Mouse (Mus musculus) monocyte, adult 5-6 weeks (primary cell): ENCODE data around the gene Itgb1bp1. TPM values are rescaled to one million over a fixed set of nuclear protein-coding genes. Genes with fewer than 3 reads are reported as not detected.

Source experiments
- ATAC-seq: fragments of 153-309, 156-312 bp; replicated peaks from 2 replicates; pipeline ENCODE4 v1.8.0; 2017; ENCODE audit warnings: mild to moderate bottlenecking; ENCODE audit not compliant: low TSS enrichment, insufficient number of reproducible peaks, severe bottlenecking, poor library complexity, low FRiP score
- total RNA-seq: library from RNA; stranded (forward); fragments of 200-1000, 200-491, 200-594 nt; gene quantifications from 3 replicates; pipeline ENCODE4 v1.2.3, GENCODE M21; 2017

Itgb1bp1 gene
- total RNA-seq, 1 experiment from 2014 or later, result 25.2 TPM

DNA sequence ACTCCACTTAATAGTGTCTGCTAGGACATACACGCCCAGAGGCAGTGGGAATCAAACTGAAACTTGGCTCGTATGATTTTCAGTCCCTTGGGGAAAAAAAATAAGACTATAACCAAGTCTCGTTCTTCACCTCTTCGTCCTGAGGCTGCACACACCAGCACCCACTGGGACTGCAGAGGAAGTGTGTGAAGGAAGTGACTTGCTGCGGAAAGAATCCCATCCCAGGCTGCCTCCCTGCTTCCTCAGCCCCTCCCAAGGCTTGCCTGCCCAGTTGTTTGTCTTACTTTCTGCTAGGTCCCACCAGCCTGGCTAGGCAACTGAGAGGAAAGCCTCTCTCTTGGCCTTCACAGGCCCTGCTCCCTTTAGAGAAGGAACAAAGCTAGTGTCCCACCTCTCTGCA, 21.8 kb downstream of the Itgb1bp1 start:
- no peak for ATAC-seq

DNA sequence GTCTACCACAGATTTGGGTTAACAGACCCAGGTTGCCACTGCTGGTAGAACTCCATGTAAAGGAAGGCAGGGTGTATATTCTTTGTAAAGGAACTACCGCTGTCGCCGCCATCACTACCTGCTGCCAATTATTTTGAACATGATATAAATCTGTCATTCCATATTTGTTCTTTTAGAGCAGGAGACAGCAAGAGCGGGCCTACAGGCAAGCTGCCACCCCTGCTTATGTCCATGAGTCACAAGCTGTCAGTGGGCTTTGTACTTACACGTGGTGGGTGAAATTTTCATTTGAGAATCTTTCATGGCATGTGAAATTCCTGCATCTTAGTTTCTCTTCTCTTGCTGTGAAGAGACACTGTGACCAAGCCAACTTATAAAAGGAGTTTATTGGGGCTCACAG, 22.8 kb downstream of the Itgb1bp1 start:
- ATAC-seq, result no peak

DNA sequence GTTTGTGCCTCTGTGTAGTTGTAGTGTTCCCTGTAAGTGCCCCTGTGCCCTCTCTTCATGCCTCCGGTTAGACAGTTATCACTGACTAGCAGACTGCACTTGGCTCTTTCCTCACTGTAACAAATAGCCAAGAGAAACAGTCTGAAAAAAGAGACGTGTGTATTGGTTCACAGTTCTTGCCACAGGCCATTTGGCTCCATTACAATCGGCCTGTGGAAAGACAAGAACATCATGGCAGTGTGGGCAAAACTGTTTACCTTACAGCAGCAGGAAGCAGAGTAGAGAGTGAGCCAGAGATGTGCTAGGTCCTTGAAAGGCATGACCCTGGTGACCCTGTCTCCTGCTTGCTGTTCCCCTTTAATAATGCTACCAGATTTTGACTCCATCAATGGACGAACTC, 24.6 kb downstream of the Itgb1bp1 start:
- ATAC-seq, result no peak

DNA sequence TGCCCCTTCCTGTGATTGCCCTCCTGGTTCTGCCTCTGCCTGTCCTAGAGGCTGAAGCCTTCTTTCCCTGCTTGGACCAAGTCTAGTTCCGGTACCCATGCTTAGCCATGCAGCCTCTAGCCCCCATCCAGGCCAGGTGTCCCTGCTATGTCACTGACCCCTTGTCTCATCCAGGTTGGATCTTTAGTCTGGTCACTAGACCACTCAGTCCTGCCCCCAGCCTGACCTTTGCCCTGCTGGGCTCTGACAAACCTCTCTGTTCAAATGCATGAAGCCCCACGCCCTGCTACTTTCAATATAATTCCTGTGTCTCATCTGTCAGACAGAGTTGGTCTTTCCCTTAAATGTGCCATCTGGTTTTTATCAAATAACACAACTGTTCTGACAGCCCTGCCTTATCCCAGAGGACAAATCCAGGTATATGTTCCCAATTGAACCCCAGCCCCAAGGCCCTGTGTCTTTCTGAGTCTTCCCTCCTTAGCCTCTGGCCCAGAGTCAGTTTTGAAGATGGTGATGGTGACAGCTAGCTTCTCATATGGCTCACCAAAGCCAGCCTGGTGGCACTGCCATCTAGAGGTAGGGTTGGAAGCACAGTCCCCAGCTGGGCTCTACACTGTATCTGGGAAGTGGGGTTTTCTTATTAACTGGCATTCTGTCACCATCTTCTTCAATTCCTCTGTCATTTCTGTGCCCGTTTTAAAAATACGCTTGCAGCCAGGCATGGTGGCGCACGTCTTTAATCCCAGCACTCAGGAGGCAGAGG, 25.4 kb downstream of the Itgb1bp1 start:
- ATAC-seq, result no peak

DNA sequence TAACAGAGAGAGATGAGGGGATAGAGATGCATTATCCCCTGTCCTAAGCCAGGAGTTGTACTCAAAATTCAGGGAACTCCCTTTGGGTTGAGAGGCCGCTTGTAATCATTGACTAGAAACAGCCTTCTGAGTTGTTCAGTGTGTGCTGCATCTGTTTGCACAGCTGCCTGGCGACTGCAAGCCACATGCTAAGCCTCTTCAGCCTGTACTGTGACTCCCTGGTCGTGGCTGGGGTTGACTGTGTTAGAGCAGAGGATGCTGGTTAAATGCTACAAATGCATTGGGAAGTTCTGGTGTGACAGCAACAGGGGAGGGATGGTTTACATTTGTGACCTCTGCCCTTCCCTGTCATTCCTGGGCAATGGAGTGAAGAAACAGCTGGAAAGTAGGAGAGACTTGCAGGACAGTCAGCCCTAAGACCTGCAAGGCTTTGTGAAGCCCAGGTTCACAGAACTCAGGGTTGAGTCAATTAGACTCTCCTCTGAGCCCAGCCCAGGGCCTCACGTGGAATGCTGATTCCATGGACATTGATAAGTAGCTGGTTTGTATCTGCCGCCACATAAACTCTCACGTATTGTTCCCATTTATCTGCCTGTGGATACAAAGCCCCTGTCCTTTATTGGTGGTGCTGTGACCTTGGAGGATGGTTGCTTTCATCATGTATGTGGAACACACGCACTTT, 38.2 kb downstream of the Itgb1bp1 start:
- no peak for ATAC-seq

DNA sequence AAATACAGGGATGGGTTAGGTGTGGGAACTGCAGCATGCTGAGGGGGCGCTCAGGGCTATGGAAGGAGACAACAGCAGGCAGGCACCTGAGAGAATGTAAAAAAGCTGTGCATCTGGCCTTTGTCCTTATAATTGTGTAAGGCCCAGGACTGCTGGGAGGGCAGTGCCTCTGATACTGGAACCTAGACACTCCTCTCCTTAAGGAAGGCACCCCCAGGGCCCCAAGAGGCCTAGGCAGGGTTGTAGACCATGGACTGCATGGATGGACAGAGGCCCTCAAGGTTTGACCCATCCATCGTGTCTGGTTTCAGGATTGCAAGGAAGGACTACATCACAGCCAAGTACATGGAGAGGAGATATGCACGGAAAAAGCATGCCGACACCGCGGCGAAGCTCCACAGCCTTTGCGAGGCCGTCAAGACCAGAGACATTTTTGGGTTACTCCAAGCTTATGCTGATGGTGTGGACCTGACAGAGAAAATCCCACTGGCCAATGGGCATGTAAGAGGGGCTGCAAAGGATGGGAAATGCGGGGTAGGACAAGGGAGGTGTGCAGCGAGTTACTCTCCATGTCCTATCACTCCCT, 41.6 kb downstream of the Itgb1bp1 start:
- no peak for ATAC-seq

DNA sequence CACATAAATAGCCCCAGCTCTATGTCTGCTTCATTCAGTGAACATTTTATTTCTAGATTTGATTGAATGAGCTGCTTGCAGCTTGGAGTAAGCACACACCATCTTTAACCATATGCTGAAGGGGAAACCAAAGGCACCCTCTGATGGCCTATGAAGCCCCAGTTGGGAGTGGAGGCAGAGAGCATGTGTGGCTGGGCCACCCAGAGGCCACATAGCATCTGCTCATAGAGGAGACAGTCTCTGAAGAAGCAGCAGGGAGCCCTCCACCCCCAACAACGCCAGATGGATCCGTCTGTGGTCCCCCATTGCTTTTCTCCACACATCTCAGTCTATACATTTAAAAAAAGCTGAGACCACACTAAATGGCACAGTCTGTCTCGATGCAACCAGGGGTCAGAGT, 44.1 kb downstream of the Itgb1bp1 start:
- no peak for ATAC-seq

DNA sequence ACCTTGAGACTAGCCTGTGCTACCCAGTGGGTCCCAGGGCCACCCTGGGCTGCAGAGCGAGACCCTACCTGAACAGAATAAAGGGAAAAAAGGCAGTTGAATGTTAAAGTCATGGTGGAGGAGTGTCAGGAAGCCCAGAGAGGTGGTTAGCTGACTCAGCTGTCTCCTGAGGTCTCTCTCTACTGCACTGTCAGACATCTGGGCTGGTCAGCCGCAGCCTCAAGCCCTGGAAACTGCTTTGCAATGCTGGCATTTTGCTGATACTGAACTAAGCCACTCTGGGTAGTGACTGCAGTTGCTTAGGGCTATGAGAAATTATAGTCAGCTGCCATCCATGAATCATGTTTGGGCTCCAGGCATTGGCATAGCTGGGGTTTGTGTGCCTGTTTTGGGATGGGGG, 51.5 kb downstream of the Itgb1bp1 start:
- no peak for ATAC-seq

DNA sequence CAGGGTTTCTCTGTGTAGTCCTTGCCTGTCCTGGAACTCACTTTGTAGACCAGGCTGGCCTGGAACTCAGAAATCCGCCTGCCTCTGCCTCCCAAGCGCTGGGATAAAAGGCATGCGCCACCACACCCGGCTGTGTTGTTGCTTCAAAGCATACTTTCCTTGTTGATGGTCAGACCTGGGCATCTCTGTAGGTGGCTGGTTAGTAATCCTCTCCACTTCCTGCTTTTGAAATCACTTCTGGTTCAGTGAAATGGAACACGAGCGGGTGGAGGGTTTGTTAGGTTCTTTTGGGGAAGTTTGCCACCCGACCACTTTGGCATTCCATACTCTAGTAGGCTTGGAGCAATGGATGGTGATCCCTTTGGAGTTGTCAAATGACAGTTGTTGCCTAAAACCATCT, 52.4 kb downstream of the Itgb1bp1 start:
- ATAC-seq, result no peak

DNA sequence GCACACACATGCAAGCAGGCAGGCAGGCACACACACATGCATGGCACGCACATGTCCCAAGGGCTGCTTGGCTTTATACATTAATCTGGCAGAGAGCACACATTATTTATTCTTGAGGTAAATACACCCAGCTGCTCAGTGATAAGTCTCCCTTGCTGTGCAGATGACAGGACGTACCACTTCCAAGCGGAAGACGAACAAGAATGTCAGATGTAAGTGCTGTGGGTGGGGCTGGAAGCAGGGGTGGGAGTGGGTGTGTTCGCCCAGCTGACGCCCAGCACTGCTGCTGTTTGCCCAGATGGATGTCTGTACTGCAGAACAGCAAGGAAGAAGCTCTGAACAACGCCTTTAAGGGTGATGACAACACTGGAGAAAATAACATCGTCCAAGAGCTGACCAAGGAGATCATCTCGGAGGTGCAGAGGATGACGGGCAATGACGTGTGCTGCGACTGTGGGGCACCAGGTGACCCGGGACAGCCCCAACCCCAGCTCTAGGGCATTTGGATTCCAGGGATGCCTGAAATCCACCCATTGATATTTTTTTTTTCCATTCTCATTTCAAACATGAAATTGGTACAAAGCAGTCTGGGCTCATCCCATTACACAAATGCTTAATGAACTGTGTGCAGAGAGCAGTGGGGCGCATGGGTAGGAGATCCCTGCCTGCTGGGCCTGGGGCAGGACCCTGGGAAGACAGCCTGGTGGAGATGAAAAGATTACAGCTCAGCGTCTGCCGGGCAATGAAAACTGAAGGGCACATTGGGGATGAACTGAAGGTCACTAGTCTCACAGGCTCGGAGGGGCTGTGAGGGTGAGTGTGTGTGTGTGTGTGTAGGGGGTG, 56.8 kb downstream of the Itgb1bp1 start:
- no peak for ATAC-seq

DNA sequence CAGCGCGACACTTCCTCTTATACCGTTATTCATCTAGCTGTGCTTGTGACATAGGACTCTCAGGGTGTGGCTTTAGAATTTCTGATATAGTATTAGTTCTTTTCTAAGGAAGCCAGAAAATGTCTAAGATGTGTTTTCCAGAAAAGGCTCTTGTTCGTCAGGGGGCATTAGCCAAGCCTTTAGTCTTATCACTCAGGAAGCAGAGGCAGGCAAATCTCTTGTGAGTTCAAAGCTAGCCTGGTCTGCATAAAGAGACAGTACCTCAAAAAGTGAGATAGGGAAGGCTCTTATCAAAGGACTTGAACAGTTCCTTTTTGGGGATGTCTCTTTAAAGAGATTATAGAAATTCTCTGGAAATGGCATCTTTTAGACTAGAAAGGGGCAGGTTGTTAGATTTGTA, 57.4 kb downstream of the Itgb1bp1 start:
- ATAC-seq, result no peak

DNA sequence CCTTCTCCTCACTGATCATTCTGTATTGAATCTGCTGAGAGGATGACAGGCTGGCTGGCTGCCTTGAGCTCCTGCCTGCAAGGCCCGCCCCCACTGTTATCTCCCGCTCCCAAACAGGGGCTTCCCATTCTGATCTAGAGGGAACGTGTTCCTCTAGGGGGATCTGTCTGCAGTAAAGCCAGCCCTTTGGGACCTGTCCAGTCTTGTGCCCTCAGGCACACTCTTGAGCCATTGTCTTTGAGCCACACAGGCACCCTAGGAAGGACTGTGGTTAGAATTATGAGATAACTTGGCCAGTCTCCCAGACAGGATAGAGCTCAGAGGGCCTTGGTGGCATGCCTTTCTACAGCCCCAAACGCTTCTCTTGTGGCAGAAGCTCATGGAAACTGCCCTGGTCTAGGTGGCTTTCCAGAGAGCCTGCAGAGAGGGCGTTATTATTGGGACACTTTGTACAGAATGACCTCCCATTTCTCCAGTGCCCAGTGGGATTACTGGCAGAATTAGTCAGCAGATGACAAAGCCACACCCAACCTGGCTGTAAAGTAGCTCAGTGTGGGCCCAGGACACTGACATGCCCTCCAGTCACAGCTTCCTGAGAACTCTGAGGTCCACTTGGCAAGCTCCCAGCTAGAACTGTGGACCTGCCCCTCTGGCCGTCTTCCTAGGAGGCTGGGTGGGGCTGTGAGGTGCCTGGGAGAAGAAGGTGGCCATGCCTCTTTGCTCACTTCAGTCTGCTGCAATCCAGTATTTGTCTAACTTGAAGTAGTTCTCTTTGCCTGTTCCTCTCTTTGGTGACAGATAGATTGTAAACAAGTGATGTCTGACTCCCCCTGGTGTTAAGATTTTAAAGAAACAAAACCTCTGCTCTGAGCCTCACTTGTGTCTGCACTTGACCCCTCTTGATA, 58.8 kb downstream of the Itgb1bp1 start:
- ATAC-seq, result 0 out of 2 replicates have a peak, but pooled peaks have one; percentile 23

DNA sequence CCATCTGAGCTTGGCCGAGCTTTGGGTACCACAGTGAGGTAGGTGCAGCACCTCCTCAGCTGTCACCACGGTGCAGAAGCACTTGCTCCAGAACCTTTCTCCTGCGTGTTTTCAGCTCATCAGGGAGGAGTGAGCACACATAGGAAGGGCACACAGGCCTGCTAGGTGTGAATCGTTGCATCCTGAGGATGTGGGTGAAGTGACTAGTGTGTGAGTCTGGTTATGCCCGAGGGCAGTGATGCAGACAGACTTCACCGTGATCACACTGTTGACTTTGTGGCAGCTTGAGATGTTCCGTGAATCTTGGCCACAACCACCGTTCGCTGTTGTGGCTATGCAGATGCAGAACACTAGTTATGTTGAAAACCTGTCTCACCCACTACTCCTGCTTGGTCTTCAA, 59.8 kb downstream of the Itgb1bp1 start:
- ATAC-seq, result peak; percentile 91

DNA sequence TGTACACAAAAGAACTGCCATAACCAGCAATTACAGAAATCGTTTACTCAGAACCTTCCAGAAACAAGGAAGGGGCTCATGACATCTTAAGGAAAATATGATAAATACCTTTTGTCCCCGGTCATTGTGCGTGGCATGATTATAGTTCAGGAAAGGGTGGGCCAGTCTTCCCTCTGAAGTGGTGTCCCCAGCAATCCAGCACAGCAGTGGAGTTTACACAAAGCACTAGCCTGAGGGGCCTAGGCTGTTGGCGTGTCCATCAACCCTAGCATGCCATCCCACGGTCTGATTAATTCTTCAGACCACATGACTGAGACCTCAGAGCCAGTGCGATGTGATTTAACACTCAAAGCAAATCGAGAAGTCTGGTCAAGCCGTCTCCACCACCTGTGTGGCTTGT, 60.7 kb downstream of the Itgb1bp1 start:
- no peak for ATAC-seq

DNA sequence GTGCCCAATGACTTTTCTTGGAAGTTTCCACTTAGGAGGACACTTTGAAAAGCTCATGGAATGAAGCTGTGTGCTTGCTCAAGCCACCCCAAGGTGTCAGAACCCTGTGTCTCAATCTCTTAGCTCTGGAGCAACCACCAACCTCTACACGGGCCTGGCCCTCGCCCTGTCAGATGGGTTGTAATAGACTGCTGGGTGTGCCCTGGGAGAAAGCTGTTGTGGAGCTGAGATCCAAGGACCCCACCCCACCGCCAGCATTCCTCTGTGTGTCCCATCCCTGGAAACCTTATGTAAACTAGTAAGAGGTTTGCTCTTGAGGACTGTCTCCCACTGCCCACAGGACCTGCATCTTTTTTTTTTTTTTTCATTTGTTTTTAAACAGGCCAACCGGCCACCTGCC, 62.2 kb downstream of the Itgb1bp1 start:
- ATAC-seq, result no peak

DNA sequence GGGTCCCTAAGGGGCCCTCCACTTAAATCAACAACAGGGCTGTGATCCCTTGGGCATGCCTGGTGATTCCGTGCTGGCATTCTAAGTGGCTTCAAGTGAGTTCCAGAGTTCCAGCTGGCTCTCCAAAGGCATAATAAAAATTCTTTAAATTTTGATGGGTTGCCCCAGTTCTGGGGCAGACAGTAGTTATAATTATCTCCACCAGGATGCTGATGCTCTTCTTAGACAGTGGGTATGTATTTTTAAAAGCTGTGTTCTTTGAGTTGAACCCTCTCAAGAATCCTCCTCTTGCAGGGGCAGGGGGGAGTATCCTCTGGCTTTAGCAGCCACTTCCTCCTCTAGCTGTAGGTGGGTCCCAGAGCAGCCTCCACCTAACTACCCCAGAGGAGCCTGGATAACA, 65.5 kb downstream of the Itgb1bp1 start:
- no peak for ATAC-seq

DNA sequence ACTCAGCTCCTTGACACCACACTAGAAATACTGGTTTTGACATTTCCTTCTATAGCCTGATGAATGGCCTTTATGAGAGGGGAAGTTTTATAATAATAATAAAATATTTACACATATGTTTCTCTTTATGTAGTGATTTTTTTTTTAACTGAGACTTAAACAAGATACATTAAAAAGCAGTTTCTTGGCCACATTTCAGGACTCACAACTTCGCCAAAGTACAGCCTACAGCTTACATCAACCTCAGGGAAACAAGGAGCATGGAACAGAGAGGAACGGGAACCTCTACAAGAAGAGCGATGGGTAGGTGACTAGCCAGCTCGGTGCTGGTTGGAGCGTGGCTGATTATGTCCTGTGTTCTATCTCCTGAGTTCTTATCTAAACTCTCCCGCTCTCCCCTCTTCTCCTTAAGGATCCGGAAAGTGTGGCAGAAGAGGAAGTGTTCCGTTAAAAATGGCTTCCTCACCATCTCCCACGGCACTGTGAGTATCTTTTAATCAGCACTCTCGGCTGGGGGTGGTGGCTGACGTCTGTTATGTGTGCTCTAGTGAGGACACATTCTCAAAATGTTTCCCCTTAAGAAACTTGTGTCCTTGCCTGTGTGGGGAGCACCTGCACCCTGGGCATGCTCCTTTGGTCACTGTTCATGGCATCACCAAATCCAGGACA, 68.2 kb downstream of the Itgb1bp1 start:
- no peak for ATAC-seq
